Mouse (Mus musculus) forebrain, embryonic 11.5 days (tissue): Measurements from ENCODE around the gene Stpg3. TPM values are rescaled to one million over a fixed set of nuclear protein-coding genes. Genes with fewer than 3 reads are reported as not detected.

Experiments
- ATAC-seq: fragments of 200-750 bp; cut with Nextera tagmentation; replicated peaks from 2 replicates; pipeline ENCODE4 v1.8.0; 2017; ENCODE audit warnings: moderate TSS enrichment; ENCODE audit not compliant: low FRiP score
- DNase-seq: peaks from one replicate; pipeline ENCODE4 v3.0.0-alpha.2; 2017; ENCODE audit warnings: low spot score
- H3K27ac ChIP-seq: fragments of 300-500 bp; sonication (generic); 2 replicates; pipeline ENCODE4 v1.5.1; 2014; ENCODE audit warnings: low read depth, low read length
- H3K27me3 ChIP-seq: fragments of 300-500 bp; sonication (generic); 2 replicates; pipeline ENCODE4 v1.6.1; 2014; ENCODE audit warnings: mild to moderate bottlenecking, low read length, mixed read lengths; ENCODE audit not compliant: control insufficient read depth, insufficient read depth
- H3K36me3 ChIP-seq: fragments of 300-500 bp; sonication (generic); 2 replicates; pipeline ENCODE4 v1.6.1; 2014; ENCODE audit warnings: mild to moderate bottlenecking, low read length, moderate library complexity, mixed read lengths; ENCODE audit not compliant: control insufficient read depth, insufficient read depth
- H3K4me1 ChIP-seq: fragments of 300-500 bp; sonication (generic); replicated peaks from 2 replicates; pipeline ENCODE4 v1.6.1; 2014; ENCODE audit warnings: low read length, mixed read lengths; ENCODE audit not compliant: control insufficient read depth, insufficient read depth
- H3K4me2 ChIP-seq: fragments of 300-500 bp; sonication (generic); 2 replicates; pipeline ENCODE4 v1.6.1; 2014; ENCODE audit warnings: low read depth, mild to moderate bottlenecking, low read length, moderate library complexity, mixed read lengths; ENCODE audit not compliant: severe bottlenecking
- H3K4me3 ChIP-seq: fragments of 300-500 bp; sonication (generic); 2 replicates; pipeline ENCODE4 v1.5.1; 2014; ENCODE audit warnings: low read depth, low read length
- H3K9ac ChIP-seq: fragments of 300-500 bp; sonication (generic); 2 replicates; pipeline ENCODE4 v1.6.1; 2014; ENCODE audit warnings: low read length
- H3K9me3 ChIP-seq: fragments of 300-500 bp; sonication (generic); 2 replicates; pipeline ENCODE4 v1.6.1; 2016; ENCODE audit warnings: low read length, mixed read lengths; ENCODE audit not compliant: control insufficient read depth
- WGBS: fragments of 180-500 bp; shearing (Covaris S2); extraction: QIAGEN DNeasy Blood & Tissue Kit; methylation state at CpG from one replicate; pipeline ENCODE4 v1.1.7; 2014; 5-methylcytosine and 5-hydroxymethylcytosine counted together
- polyA plus RNA-seq: library from polyadenylated mRNA; unstranded; fragments of >200 nt; fragmentation: Nextera tagmentation; extraction: Ambion mirVana; gene quantifications from 2 replicates; pipeline ENCODE4 v1.2.1, GENCODE M21; 2014

The Stpg3 gene
- polyA plus RNA-seq, 1 experiment from 2014 or later, result not detected

GRCm38 (mm10) chr2:25207593-25207992 lies 6.8 kb downstream of the Stpg3 start:
- no peak overlapping the region for H3K9ac ChIP-seq
- H3K4me1 ChIP-seq, result peaks cover 6% of the 10 kb centered on the region; the same call in 1 of the 2 replicates
- WGBS, result 85% methylated on average over 1 of the region's 1 CpGs
- no peak for DNase-seq
- H3K4me3 ChIP-seq, result no peak overlapping the region
- H3K9me3 ChIP-seq, result no peaks in the 10 kb centered on the region
- H3K27ac ChIP-seq, result no peak overlapping the region
- ATAC-seq, result no peak
- H3K36me3 ChIP-seq, result peaks cover 11% of the 10 kb centered on the region; the same call in 1 of the 2 replicates
- no peak overlapping the region for H3K4me2 ChIP-seq
- H3K27me3 ChIP-seq, result no peaks in the 10 kb centered on the region

- Histone ChIP-seq H3K4me2 (no peak overlapping the region), H3K4me1 (no peaks in the 10 kb centered on the region), H3K4me3 (no peak overlapping the region), H3K27me3 (no peaks in the 10 kb centered on the region), H3K36me3 (peaks cover 22% of the 10 kb centered on the region), H3K9ac (no peak overlapping the region), H3K27ac (no peak overlapping the region), H3K9me3 (no peaks in the 10 kb centered on the region)
- WGBS, result 65% methylated on average over 4 of the region's 4 CpGs
- DNase-seq (no peak), ATAC-seq (no peak)
These were observed 10.7 kb downstream of the Stpg3 start for GRCm38 (mm10) chr2:25203631-25204214.

GRCm38 (mm10) chr2:25200631-25201030 lies 13.8 kb downstream of the Stpg3 start:
- no peak for ATAC-seq
- Histone ChIP-seq H3K4me1 (no peaks in the 10 kb centered on the region), H3K27ac (no peak overlapping the region), H3K4me2 (no peak overlapping the region), H3K27me3 (peaks cover 10% of the 10 kb centered on the region), H3K36me3 (peaks cover 17% of the 10 kb centered on the region), H3K9ac (no peak overlapping the region), H3K9me3 (no peaks in the 10 kb centered on the region), H3K4me3 (no peak overlapping the region)
- no peak for DNase-seq
- 94% methylated on average over 2 of the region's 2 CpGs for WGBS

GRCm38 (mm10) chr2:25197946-25198345 lies 16.5 kb downstream of the Stpg3 start:
- peaks cover 23% of the 10 kb centered on the region for H3K27me3 ChIP-seq
- H3K9ac ChIP-seq, result no peak overlapping the region
- H3K9me3 ChIP-seq, result no peaks in the 10 kb centered on the region
- ATAC-seq (no peak), DNase-seq (no peak)
- H3K36me3 ChIP-seq, result peaks cover 15% of the 10 kb centered on the region
- no peaks in the 10 kb centered on the region; the same call in 1 of the 2 replicates for H3K4me1 ChIP-seq
- H3K4me2 ChIP-seq, result no peak overlapping the region
- no peak overlapping the region for H3K27ac ChIP-seq
- H3K4me3 ChIP-seq, result no peak overlapping the region

- DNase-seq (no peak), ATAC-seq (no peak)
- H3K4me1 ChIP-seq, result no peaks in the 10 kb centered on the region; the same call in 1 of the 2 replicates
- peaks cover 23% of the 10 kb centered on the region for H3K27me3 ChIP-seq
- H3K9ac ChIP-seq, result no peak overlapping the region
- H3K4me2 ChIP-seq, result no peak overlapping the region
- WGBS, result 16% methylated on average over 2 of the region's 2 CpGs
- no peak overlapping the region for H3K27ac ChIP-seq
- H3K36me3 ChIP-seq, result peaks cover 11% of the 10 kb centered on the region
- no peak overlapping the region for H3K4me3 ChIP-seq
- no peaks in the 10 kb centered on the region for H3K9me3 ChIP-seq
These were observed 17.2 kb downstream of the Stpg3 start for GRCm38 (mm10) chr2:25197191-25197590.

GRCm38 (mm10) chr2:25196172-25196954 lies 18.1 kb downstream of the Stpg3 start, which contains the start of gene Tor4a:
Gene Tor4a, minus strand, starts transcription at chr2:25196886.
- no peak for ATAC-seq
- Histone ChIP-seq H3K9ac (no peak within 1 kb of the TSS), H3K4me3 (no peak within 1 kb of the TSS), H3K27me3 (peaks cover 23% of the 10 kb centered on the region), H3K4me2 (no peak within 1 kb of the TSS), H3K4me1 (no peaks in the 10 kb centered on the region; the same call in 1 of the 2 replicates), H3K36me3 (peaks cover 8% of the 10 kb centered on the region), H3K9me3 (no peaks in the 10 kb centered on the region), H3K27ac (no peak within 1 kb of the TSS)
- 8% methylated on average over 8 of the region's 8 CpGs for WGBS
- DNase-seq, result no peak

- H3K36me3 ChIP-seq, result peaks cover 6% of the 10 kb centered on the region
- H3K9ac ChIP-seq, result no peak overlapping the region
- no peaks in the 10 kb centered on the region; the same call in 1 of the 2 replicates for H3K4me1 ChIP-seq
- 0 out of 2 replicates have a peak overlapping the region, but pooled peaks have one; percentile 15 for H3K4me2 ChIP-seq
- ATAC-seq (no peak), DNase-seq (no peak)
- peaks cover 23% of the 10 kb centered on the region for H3K27me3 ChIP-seq
- H3K27ac ChIP-seq, result no peak overlapping the region
- 22% methylated on average over 55 of the region's 55 CpGs for WGBS
- H3K4me3 ChIP-seq, result no peak overlapping the region
- no peaks in the 10 kb centered on the region for H3K9me3 ChIP-seq
These were observed 19.0 kb downstream of the Stpg3 start for GRCm38 (mm10) chr2:25195211-25196156.

- Histone ChIP-seq H3K4me1 (no peaks in the 10 kb centered on the region; the same call in 1 of the 2 replicates), H3K4me3 (no peak overlapping the region), H3K9ac (no peak overlapping the region), H3K27me3 (peaks cover 23% of the 10 kb centered on the region), H3K9me3 (no peaks in the 10 kb centered on the region), H3K4me2 (no peak overlapping the region), H3K27ac (no peak overlapping the region), H3K36me3 (no peaks in the 10 kb centered on the region)
- ATAC-seq (no peak), DNase-seq (no peak)
- 85% methylated on average over 17 of the region's 17 CpGs for WGBS
These were observed 19.8 kb downstream of the Stpg3 start for GRCm38 (mm10) chr2:25194486-25195171.
